In the genomic region with DNA sequence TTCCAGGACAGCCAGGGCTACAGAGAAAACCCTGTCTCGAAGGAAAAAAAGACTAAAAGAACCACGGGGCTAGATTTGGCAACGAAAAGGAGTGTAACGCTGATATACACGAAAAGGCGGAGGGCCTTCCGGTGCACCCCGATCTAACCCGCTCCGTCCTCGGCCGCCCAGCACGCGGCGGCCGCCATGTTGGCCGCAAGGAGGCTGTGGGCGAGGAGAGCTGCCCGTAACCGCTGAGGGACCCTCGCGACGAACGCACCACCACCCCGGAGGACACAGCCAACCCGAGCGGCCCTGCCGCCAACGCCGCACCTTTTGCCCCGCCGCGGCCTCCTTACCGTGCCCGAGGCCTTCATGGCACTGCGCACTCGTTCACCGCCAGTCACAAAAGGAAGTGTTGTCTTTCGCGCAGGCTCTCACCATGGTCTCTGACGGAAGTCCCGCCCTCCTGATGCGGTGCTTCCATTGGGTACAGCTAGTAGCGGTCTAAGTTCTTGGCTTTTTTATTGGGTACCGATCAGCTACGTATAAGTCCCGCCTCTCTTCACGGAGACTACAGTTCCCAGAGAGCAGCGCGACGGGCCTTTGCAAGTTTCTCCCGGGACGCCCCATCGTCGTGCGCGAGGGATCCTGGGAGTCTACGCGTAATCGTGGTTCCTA, we compare ENCODE assay signal across 8 mouse cellular contexts. TPM values are rescaled to one million over a fixed set of nuclear protein-coding genes. Genes with fewer than 3 reads are reported as not detected.
DNase-seq lines count a peak whose midpoint lies in the region; ATAC-seq and TF ChIP-seq lines count a peak whose summit lies in the region.

A gene (minus strand): TSS at position 392 of the 660 bp plus-strand sequence.

- H3K4me1 ChIP-seq in erythroblast, embryonic 14.5 days (ENCODE audit: control insufficient read depth), result peaks cover 56% of the 10 kb centered on the region
- peaks cover 16% of the 10 kb centered on the region for H3K4me1 ChIP-seq in heart, embryonic 11.5 days (ENCODE audit: control insufficient read depth, insufficient read depth, low read length)
- peaks cover 25% of the 10 kb centered on the region for H3K4me1 ChIP-seq in kidney, embryonic 16.5 days (ENCODE audit: insufficient read depth, low read length)
- peaks cover 5% of the 10 kb centered on the region for H3K4me1 ChIP-seq in liver, adult 2 months (ENCODE audit: control insufficient read depth, insufficient read depth, low read length)

- DNase-seq in brain, embryonic 14.5 days (ENCODE audit: low read depth), result peak; percentile 100
- peak; percentile 99 for DNase-seq in liver, adult 2 months (ENCODE audit: extremely low read depth, low read depth, low spot score)
- peak; percentile 98 for DNase-seq in splenic B cell, adult 2 months (ENCODE audit: low read depth, low spot score)

- peak within 1 kb of the TSS; percentile 82 for H3K4me3 ChIP-seq in C2C12 (ENCODE audit: insufficient read depth, poor library complexity, severe bottlenecking)
- H3K4me3 ChIP-seq in erythroblast, embryonic 14.5 days (replicated peaks), result peak within 1 kb of the TSS; percentile 90
- H3K4me3 ChIP-seq in heart, embryonic 11.5 days (ENCODE audit: low read depth, low read length), result peak within 1 kb of the TSS; percentile 91
- peak within 1 kb of the TSS; percentile 95 for H3K4me3 ChIP-seq in kidney, embryonic 16.5 days (ENCODE audit: low read length)
- peak within 1 kb of the TSS; percentile 87 for H3K4me3 ChIP-seq in liver, adult 2 months (ENCODE audit: insufficient read depth, low read depth, low read length)
- H3K4me3 ChIP-seq in myocyte, result peak within 1 kb of the TSS; percentile 98

- 0% methylated on average over 49 of the region's 60 CpGs for WGBS in heart, embryonic 11.5 days (ENCODE audit: insufficient replicate concordance)
- WGBS in kidney, embryonic 16.5 days, result under 1% methylated on average over 60 of the region's 60 CpGs
- WGBS in liver, adult 2 months, result under 1% methylated on average over 60 of the region's 60 CpGs

- H3K36me3 ChIP-seq in C2C12 (ENCODE audit: control insufficient read depth, insufficient read depth) (peaks cover 38% of the 10 kb centered on the region), myocyte (ENCODE audit: control insufficient read depth, insufficient read depth) (peaks cover 21% of the 10 kb centered on the region)
- peaks cover 38% of the 10 kb centered on the region for H3K36me3 ChIP-seq in erythroblast, embryonic 14.5 days (ENCODE audit: control insufficient read depth)
- peaks cover 18% of the 10 kb centered on the region for H3K36me3 ChIP-seq in heart, embryonic 11.5 days (ENCODE audit: control insufficient read depth, insufficient read depth, low read length)
- peaks cover 22% of the 10 kb centered on the region for H3K36me3 ChIP-seq in kidney, embryonic 16.5 days (ENCODE audit: insufficient read depth, low read length)
- H3K36me3 ChIP-seq in liver, adult 2 months (ENCODE audit: control insufficient read depth, insufficient read depth, low read length), result peaks cover 13% of the 10 kb centered on the region
- H3K36me3 ChIP-seq in splenic B cell, adult 2 months (ENCODE audit: control insufficient read depth, insufficient read depth, low read length, poor library complexity, severe bottlenecking), result peaks cover 13% of the 10 kb centered on the region

- H3K27me3 ChIP-seq in C2C12 (ENCODE audit: control insufficient read depth, insufficient read depth, insufficient read length), result no peaks in the 10 kb centered on the region
- H3K27me3 ChIP-seq in erythroblast, embryonic 14.5 days (ENCODE audit: control insufficient read depth), result peaks cover 22% of the 10 kb centered on the region
- peaks cover 24% of the 10 kb centered on the region for H3K27me3 ChIP-seq in heart, embryonic 11.5 days (ENCODE audit: control insufficient read depth, insufficient read depth, low read length)
- peaks cover 14% of the 10 kb centered on the region for H3K27me3 ChIP-seq in kidney, embryonic 16.5 days (ENCODE audit: insufficient read depth, low read length)
- peaks cover 6% of the 10 kb centered on the region; the same call in 1 of the 2 replicates for H3K27me3 ChIP-seq in liver, adult 2 months (ENCODE audit: control insufficient read depth, insufficient read depth, low read length)
- no peaks in the 10 kb centered on the region for H3K27me3 ChIP-seq in myocyte (ENCODE audit: control insufficient read depth, insufficient read depth, insufficient read length)
- no peaks in the 10 kb centered on the region for H3K27me3 ChIP-seq in splenic B cell, adult 2 months (ENCODE audit: control insufficient read depth, insufficient read depth, low read length, poor library complexity, severe bottlenecking)

- TF ChIP-seq CTCF in C2C12 (IDR thresholded peaks at IDR 0.05; ENCODE audit: control insufficient read depth, insufficient read depth, insufficient read length), result no peak
- TF ChIP-seq CTCF in brain, embryonic 14.5 days (IDR thresholded peaks at IDR 0.05; ENCODE audit: borderline replicate concordance, extremely low read depth, insufficient read depth, insufficient read length), result no peak
- peak; percentile 13; the same call in 1 of the 2 replicates for TF ChIP-seq CTCF in liver, adult 2 months (IDR thresholded peaks at IDR 0.05; ENCODE audit: low read depth, low read length)

- peaks cover 13% of the 10 kb centered on the region for H3K79me3 ChIP-seq in C2C12 (ENCODE audit: low read depth)

- H3K4me2 ChIP-seq in heart, embryonic 11.5 days, result peak within 1 kb of the TSS; percentile 97
- peak within 1 kb of the TSS; percentile 97 for H3K4me2 ChIP-seq in kidney, embryonic 16.5 days (replicated peaks; ENCODE audit: low read depth, low read length)
- H3K4me2 ChIP-seq in myocyte (ENCODE audit: low read depth), result peak within 1 kb of the TSS; percentile 97

- peak within 1 kb of the TSS; percentile 91 for H3K9ac ChIP-seq in heart, embryonic 11.5 days (ENCODE audit: low read depth, low read length)
- H3K9ac ChIP-seq in kidney, embryonic 16.5 days (replicated peaks; ENCODE audit: low read length), result peak within 1 kb of the TSS; percentile 90
- peak within 1 kb of the TSS; percentile 97 for H3K9ac ChIP-seq in liver, adult 2 months (ENCODE audit: low read depth, low read length)

- peak; percentile 95 for ATAC-seq in heart, embryonic 11.5 days (replicated peaks; ENCODE audit: insufficient number of reproducible peaks, low FRiP score, low TSS enrichment)
- peak; percentile 97 for ATAC-seq in kidney, embryonic 16.5 days (ENCODE audit: low FRiP score, low TSS enrichment)

- peak within 1 kb of the TSS; percentile 100 for H3ac ChIP-seq in C2C12 (ENCODE audit: control insufficient read depth, insufficient read length, low read depth)
- H3ac ChIP-seq in myocyte (ENCODE audit: control insufficient read depth, insufficient read length), result peak within 1 kb of the TSS; percentile 61

- peaks cover 8% of the 10 kb centered on the region; the same call in 1 of the 2 replicates for H3K9me3 ChIP-seq in erythroblast, embryonic 14.5 days (ENCODE audit: control insufficient read depth, low read length)
- H3K9me3 ChIP-seq in heart, embryonic 11.5 days (replicated peaks; ENCODE audit: control insufficient read depth, low read length), result no peaks in the 10 kb centered on the region
- no peaks in the 10 kb centered on the region for H3K9me3 ChIP-seq in kidney, embryonic 16.5 days (ENCODE audit: low read length)

- peaks cover 27% of the 10 kb centered on the region for H3K79me2 ChIP-seq in C2C12 (ENCODE audit: control insufficient read depth, insufficient read depth)
- H3K79me2 ChIP-seq in liver, adult 2 months (ENCODE audit: control insufficient read depth, insufficient read depth, low read length), result peaks cover 10% of the 10 kb centered on the region; the same call in 1 of the 2 replicates
- peaks cover 18% of the 10 kb centered on the region for H3K79me2 ChIP-seq in myocyte (ENCODE audit: control insufficient read depth, insufficient read depth)

- H3K27ac ChIP-seq in heart, embryonic 11.5 days (ENCODE audit: low read depth, low read length), result peak within 1 kb of the TSS; percentile 80
- peak within 1 kb of the TSS; percentile 89 for H3K27ac ChIP-seq in kidney, embryonic 16.5 days (ENCODE audit: low read length)
- H3K27ac ChIP-seq in liver, adult 2 months (replicated peaks; ENCODE audit: insufficient read depth, low read depth, low read length), result peak within 1 kb of the TSS; percentile 84

- TF ChIP-seq POLR2A in brain, embryonic 14.5 days (IDR thresholded peaks at IDR 0.05; ENCODE audit: borderline replicate concordance, extremely low read depth, insufficient read depth, insufficient read length, poor library complexity, severe bottlenecking), result peak; percentile 78
- TF ChIP-seq POLR2A in liver, adult 2 months (IDR thresholded peaks at IDR 0.05; ENCODE audit: extremely low read depth, insufficient read depth, low read length), result peak; percentile 91
- TF ChIP-seq POLR2A in myocyte (IDR thresholded peaks at IDR 0.05; ENCODE audit: insufficient read length, low read depth), result peak; percentile 94

TF ChIP-seq in C2C12, 6 proteins besides CTCF, POLR2A, EP300 and RAD21:
- no peak for TF ChIP-seq FOSL1 (IDR thresholded peaks at IDR 0.05; ENCODE audit: insufficient read depth, low read length, poor library complexity, severe bottlenecking)
- no peak for TF ChIP-seq CEBPB (IDR thresholded peaks at IDR 0.05; ENCODE audit: low read depth)
- TF ChIP-seq USF1 (IDR thresholded peaks at IDR 0.05; ENCODE audit: low read depth), result no peak
- peak; percentile 95 for TF ChIP-seq MAX (IDR thresholded peaks at IDR 0.05)
- no peak for TF ChIP-seq MYOG (IDR thresholded peaks at IDR 0.05; ENCODE audit: control insufficient read depth, extremely low read depth, insufficient read length)
- TF ChIP-seq MYOD1 (IDR thresholded peaks at IDR 0.05; ENCODE audit: control insufficient read depth, insufficient read length, low read depth), result no peak

TF ChIP-seq in myocyte, 11 proteins besides CTCF, POLR2A, EP300 and RAD21:
- TF ChIP-seq POLR2AphosphoS2 (IDR thresholded peaks at IDR 0.05; ENCODE audit: insufficient read length, low read depth) (peak; percentile 98), REST (IDR thresholded peaks at IDR 0.05; ENCODE audit: insufficient read depth, insufficient read length) (peak; percentile 54), MAX (IDR thresholded peaks at IDR 0.05; ENCODE audit: low read depth) (no peak)
TF ChIP-seq in myocyte: peak in this region for 2.

RNA-seq across cellular contexts. Expression of the gene that starts here (rescaled TPM):
- 4,918 TPM for polyA plus RNA-seq in C2C12 (2012; fragmentation: generic; extraction: Trizol)
- polyA plus RNA-seq in brain, embryonic 14.5 days (2012; rRNA removed), result 3,092 and 4,066 TPM in 2 replicates
- polyA plus RNA-seq in erythroblast, embryonic 14.5 days (2012), result 441 and 685 TPM in 2 replicates
- 2,782 and 3,146 TPM in 2 replicates for polyA plus RNA-seq in heart, embryonic 11.5 days (2014; fragmentation: Nextera tagmentation; extraction: Ambion mirVana)
- polyA plus RNA-seq in kidney, embryonic 16.5 days (2015; fragmentation: Nextera tagmentation; extraction: Ambion mirVana), result 4,081 and 4,203 TPM in 2 replicates
- 318 and 506 TPM in 2 replicates for total RNA-seq in liver, adult 2 months (2014; rRNA removed)
- polyA plus RNA-seq in liver, adult 2 months (2012; rRNA removed), result 1,953 and 2,350 TPM in 2 replicates
- polyA plus RNA-seq in myocyte (2012; fragmentation: generic; extraction: Trizol), result 5,695 TPM

Comparison
In these comparisons a context has a peak if more than half of its experiments do, and no peak if none do; other contexts are left out.
1. Peak in every context shown above with its lines: DNase-seq, ATAC-seq, H3K4me3 ChIP-seq and H3K27ac ChIP-seq.